Mouse (Mus musculus): ENCODE results near the gene Lrrc45. TPM values are rescaled to one million over a fixed set of nuclear protein-coding genes. Genes with fewer than 3 reads are reported as not detected.
A peak's percentile ranks its signal among the peaks of the same experiment; 100 is the strongest.

The Lrrc45 gene
- total RNA-seq, 1 experiment from 2014 or later = 39.7 TPM

DNA sequence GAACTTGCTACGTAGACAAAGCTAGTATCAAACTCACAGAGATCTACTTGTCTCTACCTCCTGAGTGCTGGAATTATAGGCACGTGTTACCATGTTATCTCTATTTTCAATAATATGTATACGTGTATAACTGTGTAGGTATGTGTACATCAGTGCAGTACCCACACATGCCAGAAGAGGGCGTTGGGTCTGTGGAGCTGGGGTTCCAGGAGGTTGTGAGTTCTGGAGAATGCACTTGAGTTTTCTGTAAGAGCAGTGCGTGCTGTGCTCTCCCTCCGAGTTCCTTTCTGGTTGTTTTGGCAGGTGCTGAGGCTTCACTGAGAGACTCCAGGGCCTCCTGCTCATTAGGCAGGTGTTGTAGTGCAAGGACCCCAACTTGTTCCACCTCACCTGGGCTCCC lies 17.2 kb upstream of the Lrrc45 start:
- no peak for ATAC-seq (replicated peaks; ENCODE audit: insufficient number of reproducible peaks, low FRiP score, low TSS enrichment, poor library complexity, severe bottlenecking)

DNA sequence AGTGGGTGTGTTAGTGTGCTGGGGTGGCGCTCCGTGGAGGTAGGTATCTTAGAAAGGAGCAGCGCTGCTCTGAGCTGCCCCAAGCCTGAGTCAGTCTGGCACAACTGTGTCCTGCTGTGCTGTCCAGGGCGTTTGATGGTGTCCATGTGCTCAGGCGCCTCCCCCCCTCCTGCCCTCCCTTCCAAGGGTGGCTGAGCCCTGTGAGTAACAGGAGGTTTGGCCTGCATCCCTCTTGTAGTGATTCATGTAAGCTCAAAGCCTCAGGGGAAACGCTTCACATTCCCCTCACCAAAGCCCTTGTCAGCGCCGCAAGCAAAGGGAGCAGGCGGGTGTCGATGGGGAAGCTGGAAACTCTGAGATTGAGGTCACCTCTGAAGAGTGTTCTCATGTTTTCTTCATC lies 16.0 kb upstream of the Lrrc45 start:
- no peak for ATAC-seq (replicated peaks; ENCODE audit: insufficient number of reproducible peaks, low FRiP score, low TSS enrichment, poor library complexity, severe bottlenecking)

DNA sequence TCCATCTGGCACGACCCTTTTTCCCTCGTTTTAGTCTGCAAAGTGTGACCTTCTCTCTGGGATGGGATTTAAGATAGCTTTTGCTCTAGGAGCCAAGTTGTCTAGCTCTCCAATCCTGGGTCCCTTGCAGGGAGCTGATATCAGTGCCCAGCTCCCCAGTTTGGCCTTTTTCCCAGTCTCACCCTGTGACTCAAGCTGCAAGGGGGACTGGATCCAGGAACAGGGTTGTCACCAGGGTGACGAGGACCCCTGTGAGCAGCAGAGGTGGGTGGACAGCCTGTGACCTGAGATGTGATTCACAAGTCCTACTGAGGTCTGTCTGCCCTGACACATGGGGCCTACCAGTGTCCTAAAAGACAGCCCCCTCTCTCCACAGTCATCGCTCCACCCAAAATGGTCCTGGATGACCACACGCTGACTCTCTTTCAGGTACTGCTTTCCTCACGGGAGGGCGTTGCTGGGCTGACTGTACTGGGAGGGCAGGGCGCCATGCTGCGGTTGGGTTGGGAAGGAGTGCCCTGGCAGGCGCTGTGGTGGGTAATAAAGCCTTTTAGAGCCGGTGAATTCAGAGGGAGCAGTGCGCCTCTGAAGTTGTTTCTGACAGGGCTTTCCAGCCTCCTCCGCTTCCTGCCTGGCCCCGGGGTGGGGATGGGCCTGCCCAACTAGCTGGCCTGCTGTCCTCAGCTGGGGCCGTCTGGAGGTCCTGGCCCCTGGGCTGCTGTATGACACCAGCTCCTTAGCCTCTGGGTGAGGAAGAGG lies 9.8 kb upstream of the Lrrc45 start:
- ATAC-seq (replicated peaks; ENCODE audit: insufficient number of reproducible peaks, low FRiP score, low TSS enrichment, poor library complexity, severe bottlenecking) = no peak

DNA sequence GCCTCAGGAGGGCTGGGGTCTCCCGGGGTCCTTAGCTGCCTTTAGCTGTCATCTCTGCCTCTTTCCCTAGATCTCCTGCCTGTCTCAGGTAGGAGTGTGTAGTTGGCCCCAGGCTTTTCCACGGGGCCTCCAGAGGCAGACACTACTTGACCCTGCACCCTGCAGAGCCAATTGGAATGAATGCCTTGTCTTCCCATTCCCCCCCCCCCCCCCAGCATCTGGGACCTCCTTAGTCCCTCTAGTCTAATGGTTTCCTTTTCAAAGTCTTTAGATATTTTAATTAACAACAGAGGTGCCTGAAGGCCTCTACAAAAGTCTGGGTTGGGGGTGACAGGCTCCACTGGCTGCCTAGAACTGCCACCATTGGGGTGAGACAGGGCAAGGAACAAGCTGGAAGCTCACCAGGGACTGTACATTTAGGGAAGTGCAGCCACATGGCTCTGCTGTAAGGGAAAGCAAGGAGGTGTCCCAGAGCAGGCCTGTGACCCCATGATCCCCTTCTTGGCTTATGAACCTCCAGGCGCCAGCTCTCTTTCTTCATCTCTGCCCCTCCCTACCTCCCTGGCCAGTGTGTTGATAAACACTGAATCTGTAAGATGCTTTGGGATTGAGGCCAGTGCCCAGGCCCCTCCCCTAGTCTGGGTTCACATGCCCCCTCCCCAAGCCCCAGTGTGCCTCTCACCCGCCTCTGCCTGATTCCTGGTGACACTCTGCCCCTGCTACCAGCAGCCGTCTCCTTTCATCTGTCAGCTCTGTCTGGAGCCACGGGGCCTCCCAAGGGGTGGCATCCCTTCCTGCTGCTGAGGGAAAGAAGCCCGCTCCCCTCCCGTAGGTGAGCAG lies 9.0 kb upstream of the Lrrc45 start:
- no peak for ATAC-seq (replicated peaks; ENCODE audit: insufficient number of reproducible peaks, low FRiP score, low TSS enrichment, poor library complexity, severe bottlenecking)

DNA sequence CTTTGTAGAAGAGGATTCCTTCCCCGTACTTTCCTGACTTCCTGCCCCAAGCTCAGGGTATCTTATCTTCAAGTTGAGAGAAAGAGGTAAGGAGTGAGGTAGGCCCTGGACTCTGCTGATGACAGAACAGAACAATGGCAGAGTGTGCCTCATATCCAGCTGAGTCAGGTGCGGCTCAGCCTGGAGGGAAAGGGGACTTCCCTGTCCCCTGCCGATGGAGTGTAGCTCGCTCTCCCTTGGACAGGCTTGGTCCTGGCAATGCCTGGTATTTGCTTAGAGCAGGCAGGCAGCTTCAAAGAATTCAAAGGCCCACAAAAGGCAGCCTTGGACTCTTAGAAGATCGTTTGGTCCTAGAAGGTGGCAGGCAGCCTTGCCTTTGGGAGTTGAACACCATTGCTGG lies 7.6 kb upstream of the Lrrc45 start:
- ATAC-seq (replicated peaks; ENCODE audit: insufficient number of reproducible peaks, low FRiP score, low TSS enrichment, poor library complexity, severe bottlenecking) = no peak

DNA sequence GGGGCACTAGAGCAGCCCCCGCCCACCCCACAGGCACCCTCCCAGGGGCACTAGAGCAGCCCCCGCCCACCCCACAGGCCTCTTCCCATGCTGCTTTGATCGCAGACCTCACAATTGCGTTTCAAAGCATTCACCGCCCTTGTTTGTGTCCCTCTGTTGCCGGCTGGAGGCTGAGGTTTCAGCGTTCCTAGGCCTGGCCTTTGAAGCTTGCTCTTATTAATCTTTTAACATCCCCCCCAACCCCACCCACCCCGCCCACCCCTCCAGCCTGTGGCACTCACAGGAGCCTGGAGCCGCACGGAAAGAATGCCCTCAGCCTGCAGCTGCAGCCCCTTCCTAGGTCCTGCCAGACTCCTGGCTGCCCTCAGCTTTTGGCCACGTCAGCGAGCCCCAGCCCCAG lies 6.5 kb upstream of the Lrrc45 start:
- ATAC-seq (replicated peaks; ENCODE audit: insufficient number of reproducible peaks, low FRiP score, low TSS enrichment, poor library complexity, severe bottlenecking) = no peak

DNA sequence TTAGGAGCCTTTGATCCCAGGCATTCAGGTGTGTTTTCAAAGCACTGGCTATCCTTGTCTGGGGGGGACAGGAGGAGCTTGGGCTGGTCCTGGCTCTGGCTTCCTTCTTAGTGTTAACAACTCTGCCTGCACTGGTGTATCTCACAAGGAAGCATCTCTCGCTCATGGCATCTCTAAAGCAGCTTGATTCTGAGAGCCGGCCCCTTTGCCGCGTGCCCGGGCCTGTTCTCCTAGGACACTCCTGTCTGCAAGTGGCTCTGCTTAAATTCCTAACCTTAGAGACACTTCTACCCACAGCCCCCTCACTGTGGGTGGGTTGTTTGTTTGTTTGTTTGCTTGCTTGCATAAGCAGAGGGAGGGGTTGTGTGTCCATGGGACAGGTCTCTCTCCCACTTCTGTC lies 5.8 kb upstream of the Lrrc45 start:
- no peak for ATAC-seq (replicated peaks; ENCODE audit: insufficient number of reproducible peaks, low FRiP score, low TSS enrichment, poor library complexity, severe bottlenecking)

DNA sequence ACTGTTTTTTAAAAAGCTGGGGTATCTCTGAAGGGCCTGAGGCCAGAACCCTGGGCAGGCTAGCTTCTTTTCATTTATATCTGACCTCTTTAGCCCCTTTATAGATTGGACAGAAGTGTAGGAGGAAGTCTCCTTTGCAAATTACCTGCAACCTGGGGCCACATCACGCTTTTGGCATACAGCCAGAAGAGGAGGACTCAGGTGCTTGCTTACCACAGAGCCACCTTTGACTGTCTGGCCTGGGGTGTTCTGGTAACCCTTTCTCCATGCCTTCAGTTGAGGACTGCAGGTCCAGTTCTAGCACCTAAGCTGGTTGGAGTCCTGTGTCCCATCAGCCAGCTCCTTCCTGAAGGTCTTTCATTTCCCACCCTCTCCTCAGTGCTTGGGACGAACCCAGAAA lies 4.2 kb upstream of the Lrrc45 start:
- no peak for ATAC-seq (replicated peaks; ENCODE audit: insufficient number of reproducible peaks, low FRiP score, low TSS enrichment, poor library complexity, severe bottlenecking)

DNA sequence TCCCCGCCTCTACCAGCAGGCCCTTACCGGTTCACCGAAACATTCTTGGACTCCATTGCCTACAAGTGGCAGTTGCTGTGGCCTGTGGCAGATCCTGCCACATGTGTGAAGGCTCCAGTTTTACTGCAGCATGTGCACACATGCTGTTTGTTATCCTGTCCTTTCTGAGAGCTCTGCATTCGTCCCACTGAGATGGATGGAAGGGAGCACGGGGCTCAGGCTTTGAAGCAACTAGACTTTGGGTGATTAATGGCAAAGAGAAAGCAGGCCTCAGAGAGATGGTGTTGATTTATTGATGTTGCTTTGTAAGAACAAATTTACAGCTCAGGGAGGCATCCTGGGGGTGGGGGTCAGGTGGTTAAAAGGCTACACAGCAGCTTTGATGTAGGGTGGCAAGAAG lies 3.1 kb upstream of the Lrrc45 start:
- no peak for ATAC-seq (replicated peaks; ENCODE audit: insufficient number of reproducible peaks, low FRiP score, low TSS enrichment, poor library complexity, severe bottlenecking)

DNA sequence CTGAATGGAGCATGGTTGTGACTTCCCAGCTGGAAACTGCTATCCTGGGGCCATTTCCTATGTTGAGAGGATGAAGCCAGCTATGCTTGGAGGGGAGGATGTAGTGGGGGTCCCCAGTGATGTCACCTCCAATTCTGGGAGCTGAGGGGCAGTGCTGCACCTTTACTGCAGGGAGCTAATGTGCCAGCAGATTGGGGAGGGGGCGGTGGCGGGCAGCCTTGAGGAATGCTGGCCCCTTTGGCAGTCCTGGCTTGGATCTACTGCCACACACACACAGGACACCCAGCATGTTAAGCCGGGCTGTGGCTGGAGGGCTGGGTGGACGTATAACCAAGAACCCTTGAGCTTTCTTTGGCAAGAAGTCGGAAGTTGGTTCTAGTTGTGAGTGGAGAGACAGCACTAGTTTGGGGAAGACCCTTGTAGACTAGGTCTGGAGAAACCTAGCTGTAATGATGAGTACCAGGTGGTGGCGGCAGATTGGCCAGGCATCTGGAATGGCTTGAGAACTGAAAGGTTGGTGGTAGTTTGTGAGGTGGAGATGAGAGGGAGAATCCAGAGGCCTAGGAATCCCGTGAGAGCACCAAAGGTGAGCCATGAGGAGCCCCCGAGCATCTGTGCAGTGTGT lies 1.6 kb upstream of the Lrrc45 start:
- no peak for ATAC-seq (replicated peaks; ENCODE audit: insufficient number of reproducible peaks, low FRiP score, low TSS enrichment, poor library complexity, severe bottlenecking)

DNA sequence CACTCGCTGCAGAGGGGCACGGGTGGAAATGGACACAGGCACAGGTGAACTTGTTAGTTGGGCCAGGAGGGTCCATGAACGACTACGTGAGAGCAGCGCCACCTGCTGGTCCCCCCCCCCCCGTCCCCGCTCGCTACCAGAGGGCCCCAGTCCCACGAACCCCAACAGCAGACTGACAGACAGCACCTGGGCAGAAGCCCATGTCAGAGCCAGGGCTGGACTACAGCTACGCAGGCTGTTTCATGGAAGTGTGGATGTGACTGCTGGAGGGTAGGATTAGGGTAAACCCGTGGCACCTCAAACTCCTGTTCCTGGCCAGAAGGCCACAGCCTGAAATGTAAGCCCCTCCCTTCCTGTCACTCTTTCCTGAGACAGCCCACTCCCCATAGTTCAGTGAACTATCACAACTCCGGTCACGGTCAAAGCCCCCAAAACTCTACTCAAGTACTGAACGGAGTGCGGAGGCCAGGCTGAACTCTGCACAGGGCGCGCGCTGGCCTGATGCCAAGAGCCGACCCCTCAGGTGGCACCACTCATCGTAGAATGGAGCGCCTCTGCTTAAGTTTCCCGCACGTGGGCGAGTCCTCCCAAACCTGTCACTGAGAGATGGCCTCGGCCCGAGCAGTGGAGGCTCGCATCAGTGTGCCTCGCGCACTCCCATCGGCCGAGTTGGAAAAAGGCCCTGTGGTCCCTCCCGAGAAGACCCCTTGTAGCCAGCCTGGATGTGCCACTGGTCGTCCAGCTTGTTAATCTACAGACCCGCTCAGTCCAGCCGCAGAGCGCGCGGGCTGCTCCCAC lies 755 bp upstream of the Lrrc45 start:
- ATAC-seq (replicated peaks; ENCODE audit: insufficient number of reproducible peaks, low FRiP score, low TSS enrichment, poor library complexity, severe bottlenecking) = no peak

DNA sequence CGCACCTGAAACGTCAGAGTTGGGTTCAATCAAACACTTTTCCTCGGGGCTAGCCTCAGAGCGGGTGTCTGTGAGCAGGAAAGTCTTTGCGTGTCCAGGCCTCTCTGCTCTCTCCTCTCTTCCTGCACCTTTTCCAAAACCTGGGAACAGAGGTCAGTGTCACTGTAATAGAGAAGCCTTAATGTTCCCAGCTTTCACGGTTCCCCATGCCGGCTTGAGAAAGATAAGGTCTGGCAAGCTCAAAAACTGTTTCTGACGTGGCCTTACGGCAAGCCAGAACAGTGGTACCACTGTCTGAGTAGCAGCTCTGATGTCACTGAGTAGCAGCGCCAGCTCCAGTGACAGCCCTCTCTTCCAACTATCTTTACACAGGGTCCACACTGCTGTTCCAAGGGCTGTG lies 821 bp downstream of the Lrrc45 start:
- no peak for ATAC-seq (replicated peaks; ENCODE audit: insufficient number of reproducible peaks, low FRiP score, low TSS enrichment, poor library complexity, severe bottlenecking)

DNA sequence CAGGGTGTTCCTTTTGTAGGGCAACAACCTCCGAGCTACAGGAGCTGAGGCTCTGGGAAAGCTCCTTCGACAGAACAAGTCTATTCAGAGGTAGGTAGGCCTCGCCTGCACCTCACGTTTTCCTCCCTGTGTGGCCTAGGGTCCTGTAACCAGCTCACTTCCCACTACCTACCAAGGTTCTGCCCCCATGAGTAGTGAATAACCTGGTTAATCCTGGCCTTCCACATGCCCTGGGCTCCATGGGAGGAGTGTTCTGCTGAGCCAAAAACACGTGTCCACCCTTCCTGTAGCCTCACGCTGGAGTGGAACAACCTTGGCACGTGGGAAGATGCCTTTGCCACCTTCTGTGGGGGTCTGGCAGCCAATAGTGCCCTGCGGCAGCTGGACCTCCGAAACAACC lies 1.4 kb downstream of the Lrrc45 start:
- ATAC-seq (replicated peaks; ENCODE audit: insufficient number of reproducible peaks, low FRiP score, low TSS enrichment, poor library complexity, severe bottlenecking) = no peak

DNA sequence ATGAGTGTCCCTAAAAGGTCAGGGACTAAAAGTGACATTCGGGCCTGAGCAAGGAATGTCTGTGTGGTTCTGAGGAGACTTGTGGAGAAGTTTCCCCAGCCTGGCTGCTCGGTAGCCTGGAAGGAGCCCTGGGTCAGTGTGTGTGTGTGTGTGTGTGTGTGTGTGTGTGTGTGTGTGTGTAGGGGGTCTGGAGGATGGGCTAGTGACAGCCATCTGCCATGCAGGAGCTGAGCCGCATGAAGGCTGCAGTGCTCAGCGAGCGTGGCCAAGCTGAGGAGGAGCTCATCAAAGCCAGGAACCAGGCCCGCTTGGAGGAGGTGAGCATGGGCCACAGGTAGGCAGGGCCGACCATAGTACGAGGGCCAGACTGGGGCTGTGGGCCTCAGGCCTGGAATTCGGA lies 5.5 kb downstream of the Lrrc45 start:
- no peak for ATAC-seq (replicated peaks; ENCODE audit: insufficient number of reproducible peaks, low FRiP score, low TSS enrichment, poor library complexity, severe bottlenecking)

DNA sequence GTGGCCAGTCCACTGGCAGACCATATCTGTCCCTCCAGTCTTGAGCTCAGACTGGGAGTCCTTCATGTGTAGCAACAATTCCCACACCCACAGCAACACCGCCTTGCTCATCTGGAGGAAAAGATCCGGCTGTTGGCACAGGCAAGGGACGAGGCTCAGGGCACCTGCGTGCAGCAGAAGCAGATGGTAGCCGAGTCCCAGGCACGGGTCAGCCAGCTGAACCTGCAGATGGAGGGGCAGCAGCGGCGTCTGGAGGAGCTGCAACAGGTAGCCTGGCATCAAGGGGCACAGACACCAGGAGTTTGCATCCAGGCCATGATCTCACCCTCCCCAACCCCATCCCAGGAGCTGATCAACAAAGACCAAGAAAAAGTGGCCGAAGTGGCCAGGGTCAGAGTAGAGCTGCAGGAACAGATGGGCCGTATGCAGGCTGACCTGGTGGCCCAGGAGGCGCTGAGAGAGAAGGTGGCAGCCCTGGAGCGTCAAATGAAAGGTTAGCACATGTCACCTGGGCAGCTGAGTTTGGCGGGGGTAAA lies 6.2 kb downstream of the Lrrc45 start:
- ATAC-seq (replicated peaks; ENCODE audit: insufficient number of reproducible peaks, low FRiP score, low TSS enrichment, poor library complexity, severe bottlenecking) = no peak

DNA sequence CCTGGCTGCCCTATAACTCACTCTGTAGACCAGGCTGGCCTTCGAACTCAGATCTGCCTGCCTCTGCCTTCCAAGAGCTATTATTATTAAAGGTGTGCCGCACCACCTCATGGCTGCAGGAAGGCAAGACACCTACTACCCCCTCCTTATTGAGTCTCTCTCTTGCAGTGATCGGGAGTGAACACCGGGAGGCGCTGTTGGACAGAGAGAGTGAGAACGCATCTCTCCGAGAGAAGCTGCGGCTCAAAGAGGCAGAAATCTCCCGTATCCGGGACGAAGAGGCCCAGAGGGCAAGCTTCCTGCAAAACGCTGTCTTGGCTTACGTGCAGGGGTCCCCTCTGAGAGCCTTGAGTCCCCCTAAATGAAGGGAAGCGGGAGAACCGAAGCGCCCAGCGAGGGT lies 6.7 kb downstream of the Lrrc45 start:
- peak; percentile 82 for ATAC-seq (replicated peaks; ENCODE audit: insufficient number of reproducible peaks, low FRiP score, low TSS enrichment, poor library complexity, severe bottlenecking)

DNA sequence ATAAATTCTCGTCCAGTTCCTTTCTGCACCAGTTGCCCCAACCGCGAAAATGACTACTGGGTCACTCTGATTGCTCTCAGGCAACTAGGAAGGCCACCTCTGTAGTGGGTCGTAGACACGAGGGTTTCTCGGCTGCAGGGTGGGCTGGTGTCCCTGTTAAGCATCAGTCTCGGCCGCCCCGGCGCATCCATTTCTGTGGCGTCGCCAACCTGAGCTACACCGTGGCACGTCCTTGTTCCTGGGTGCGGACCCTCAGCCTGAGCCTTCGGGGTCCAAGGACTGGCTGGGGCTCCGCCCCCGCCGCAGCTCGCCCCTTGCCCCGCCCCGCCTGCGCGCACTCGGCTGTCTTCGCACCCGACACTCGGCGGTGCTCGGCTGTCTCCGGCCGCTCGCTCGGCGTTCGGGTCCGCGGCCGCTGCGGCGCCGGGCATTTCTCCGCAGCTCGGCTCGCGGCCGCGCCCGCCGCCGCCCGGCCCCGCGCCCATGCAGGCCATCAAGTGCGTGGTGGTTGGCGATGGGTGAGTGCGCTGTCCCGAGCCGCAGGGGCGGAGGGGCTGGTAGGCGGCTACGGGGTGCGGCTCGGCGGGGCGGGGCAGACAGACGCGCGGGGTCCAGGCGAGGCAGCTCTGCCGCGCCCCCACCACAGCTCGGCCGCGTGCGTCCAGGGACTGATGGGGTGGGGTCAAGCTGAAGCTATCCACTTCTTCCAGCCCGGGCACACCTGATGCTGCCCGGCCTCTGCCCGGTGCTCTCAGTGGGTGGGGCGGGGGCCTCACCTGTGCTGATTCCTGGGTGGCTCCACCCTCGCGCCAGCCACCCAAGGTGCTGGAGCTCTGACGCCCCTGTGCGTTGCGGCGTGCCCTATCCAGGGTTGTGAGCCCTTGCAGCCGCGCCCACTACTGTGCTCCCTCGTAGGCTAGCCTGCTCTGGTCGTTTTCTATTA lies 7.7 kb downstream of the Lrrc45 start, which contains the start of gene Rac3:
Rac3 (plus strand) TSS at position 347 of the 943 bp plus-strand sequence.
- no peak for ATAC-seq (replicated peaks; ENCODE audit: insufficient number of reproducible peaks, low FRiP score, low TSS enrichment, poor library complexity, severe bottlenecking)

All from monocyte, adult 5-6 weeks (primary cell).